Mouse (Mus musculus): ENCODE results near the gene Ms4a18.

Ms4a18 gene

DNA sequence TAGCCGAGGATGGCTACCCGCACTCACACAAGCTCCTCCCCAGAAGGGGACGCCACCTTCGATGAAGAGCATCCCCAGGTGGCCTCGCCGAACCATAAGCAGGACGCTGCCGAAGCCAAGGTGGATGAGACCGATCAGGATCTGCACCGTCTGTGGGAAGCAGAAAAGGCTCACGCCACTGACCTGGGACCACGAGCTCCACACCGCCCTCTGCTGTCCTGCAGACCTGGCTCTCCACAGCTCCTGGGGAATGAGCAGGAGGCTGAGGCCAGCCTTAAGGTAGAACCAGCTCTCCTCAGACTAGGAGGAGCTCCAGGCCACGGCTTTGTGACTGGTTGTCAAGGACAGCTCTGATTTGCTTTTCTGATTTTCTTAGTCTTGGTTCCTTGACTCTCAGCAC, 34.7 kb downstream of the Ms4a18 start:
- DNase-seq (ENCODE audit: low read depth): no peak

DNA sequence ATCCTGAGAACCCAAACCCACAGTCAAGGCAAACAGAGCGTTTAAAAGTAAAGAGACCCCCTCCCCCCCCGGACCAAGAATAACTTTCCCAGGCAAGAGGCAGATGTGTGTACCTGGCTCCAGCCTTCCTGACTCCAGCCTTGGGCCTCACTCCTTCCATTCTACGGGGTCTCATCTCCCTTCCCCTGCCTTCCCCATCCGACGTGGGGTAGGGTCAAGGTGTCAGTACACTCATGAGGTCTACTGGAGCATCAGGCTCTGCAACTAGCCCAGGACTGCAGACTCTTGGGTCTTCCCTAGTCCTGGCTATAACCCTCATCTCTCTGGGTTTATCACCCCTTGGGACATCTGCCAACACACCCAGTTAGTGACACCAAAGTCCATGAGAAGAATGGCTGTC, 37.6 kb downstream of the Ms4a18 start:
- no peak for DNase-seq (ENCODE audit: low read depth)

DNA sequence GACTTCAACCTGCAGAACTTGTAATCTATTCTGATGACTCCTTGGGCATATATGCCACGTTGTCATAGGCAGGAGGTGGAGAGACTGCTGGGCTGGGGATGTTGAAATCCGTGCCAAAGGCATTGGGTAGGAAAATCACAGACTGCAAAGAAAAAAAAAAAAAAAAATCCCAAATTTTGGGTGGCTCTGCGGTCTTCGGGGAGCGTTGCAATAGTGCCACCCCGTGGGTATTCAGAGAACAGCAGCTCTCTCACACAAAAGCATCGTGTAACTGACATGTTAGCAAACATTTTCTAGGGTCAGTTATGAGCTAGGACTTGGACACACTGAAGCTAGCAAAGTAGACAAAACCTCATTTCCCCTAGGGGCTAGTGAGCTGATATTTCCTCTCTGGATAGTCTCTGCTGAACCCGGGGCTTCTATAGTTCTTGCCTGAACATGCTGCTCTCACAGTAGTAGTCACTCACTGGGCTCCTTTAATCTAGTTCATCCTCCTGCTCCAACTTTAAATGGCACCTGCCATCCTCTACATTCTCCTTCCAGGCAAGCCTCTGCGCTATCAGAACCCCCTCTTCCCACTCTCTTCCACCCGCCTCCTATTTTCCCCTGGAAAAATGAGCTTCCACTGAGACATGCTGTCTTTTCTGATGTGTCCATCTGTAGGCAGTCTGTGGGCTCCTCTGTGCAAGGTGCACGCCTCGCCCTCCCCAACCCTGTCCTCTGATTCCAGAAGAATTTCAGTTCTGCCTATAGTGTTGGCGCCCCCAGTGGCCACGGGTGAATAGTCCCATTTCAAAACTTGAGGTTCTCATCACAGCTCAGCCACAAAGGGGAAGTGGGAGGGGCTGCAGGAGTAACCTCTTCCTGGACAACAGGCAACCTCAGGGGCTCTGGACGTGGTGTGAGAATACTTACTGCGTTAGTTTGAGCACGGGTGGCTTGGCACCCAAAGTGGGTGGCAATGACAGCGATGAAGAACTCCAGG, 38.4 kb downstream of the Ms4a18 start:
- DNase-seq (ENCODE audit: low read depth): peak; percentile 93

DNA sequence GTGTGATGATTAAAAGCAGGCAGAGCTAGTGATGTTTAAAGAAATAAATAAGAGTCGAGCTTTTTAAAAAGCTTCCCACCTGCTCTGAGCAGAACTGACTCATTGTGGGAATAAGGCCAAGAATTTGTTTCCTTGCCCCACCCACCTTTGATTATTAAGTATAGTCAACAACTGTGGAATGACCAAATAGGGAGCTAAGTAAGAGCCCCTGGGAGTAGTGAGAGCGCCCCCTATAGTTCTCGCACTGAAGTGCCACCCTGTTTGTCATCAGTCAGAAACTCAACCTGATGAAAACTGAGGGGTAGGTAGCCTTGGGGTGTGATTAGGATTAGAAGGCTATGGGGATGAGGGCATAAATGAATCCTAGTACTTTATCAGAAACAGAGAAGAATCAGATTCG, 41.5 kb downstream of the Ms4a18 start:
- DNase-seq (ENCODE audit: low read depth): no peak

DNA sequence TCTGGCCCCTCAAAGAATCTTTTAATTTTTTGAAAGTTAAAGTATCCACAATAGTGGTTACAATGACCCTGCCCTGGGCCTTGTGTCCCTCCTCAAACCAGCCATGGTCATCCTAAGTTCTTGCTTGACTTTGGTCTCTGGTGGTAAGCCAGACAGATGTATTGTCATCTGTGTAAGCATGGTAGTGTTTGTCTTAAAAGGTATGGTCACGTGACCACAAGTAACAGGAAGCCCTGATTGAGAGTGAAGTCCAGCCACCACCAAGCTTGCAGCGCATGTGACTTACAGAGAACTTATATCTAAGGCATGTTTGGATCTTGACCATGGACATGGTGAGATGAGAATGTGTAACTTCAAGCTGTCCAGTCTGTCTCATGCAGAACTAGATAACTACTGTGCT, 42.6 kb downstream of the Ms4a18 start:
- no peak for DNase-seq (ENCODE audit: low read depth)

DNA sequence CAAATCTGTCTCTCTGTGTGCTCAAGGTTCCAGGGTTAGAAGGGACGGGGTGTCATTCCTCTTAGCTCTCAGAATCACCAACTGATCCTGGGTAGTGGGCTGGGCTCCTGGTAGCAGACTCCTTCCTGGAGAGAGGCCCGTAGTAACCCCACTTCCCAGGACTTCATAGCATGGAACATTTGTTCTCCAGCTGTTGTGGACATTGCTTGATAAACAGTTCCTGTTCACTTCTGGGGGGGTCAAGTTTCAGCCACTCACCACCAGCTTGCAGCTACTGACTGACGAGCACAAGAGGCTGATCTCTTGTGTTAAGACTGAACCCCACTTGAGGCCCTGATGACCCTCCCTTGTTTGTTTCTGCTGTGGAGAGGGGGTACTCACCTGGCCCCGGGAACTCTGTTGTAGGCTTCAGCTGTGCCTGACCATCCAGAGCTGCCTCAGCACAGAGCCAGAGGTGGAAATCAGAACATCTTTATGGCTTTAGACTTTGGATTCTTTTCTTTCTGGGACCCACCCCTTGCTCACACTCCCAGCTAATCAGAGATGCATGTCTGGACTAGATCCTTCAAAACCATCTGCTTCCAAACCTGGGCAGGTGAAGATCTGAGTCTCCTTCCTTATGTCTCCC, 43.5 kb downstream of the Ms4a18 start, which contains the start of gene Ms4a10:
Gene Ms4a10 (minus strand): TSS at position 433 of the 628 bp plus-strand sequence.
- DNase-seq (ENCODE audit: low read depth): no peak

DNA sequence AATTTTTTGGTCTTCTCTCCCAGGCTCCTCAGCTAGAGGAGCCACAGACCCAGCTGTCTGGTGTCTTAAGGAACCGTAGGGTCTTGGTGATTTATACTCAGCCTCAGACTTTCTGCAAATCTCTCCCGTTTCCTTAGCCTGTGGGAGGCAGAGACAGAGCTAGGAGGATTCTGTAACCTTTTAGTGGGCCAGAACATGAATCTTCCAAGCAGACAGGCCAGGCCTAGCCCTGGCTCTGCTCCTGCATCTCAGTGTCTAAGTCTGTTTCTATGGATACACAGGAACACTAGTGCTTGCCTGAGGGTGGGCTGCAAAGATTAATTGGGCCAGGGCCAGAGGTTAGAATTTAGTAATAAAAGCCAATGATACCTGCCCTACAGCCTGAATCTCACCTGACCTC, 44.6 kb downstream of the Ms4a18 start:
- no peak for DNase-seq (ENCODE audit: low read depth)

DNA sequence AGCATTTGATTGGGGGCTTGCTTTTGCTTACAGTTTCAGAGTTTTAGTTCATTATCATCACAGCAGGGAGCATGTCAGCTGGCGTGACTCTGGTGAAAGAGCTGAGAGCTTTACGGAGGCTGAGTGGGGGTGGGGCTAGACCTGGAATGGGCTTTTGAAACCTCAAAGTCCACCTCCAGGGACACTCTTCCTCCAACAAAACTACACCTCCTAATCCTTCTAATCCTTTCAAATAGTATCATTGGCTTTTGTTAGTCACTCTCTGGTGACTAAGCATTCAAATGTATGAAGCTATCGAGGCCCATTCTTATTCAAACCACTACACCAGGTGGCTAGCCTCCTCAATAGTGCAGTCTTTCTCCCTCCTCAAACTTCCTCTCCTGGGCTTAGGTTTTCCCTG, 45.2 kb downstream of the Ms4a18 start:
- no peak for DNase-seq (ENCODE audit: low read depth)

DNA sequence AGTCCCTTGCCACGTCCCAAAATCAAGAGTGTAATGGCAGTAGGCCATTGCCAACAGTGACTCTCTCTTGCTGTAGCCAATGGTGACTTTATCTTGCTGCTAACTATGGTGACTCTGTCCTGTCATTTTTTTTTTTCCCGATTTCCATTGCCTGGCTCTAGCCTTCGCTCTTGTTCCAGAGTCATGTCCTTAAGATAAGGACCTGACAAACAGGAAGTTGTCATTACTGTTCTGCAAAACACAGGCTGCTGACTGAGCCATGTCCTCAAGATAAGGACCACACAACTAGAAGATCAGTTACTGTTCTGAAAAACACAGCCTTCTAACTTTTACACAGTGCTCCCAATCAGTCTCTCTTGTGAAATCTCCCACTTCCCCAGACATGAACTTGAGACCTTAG, 47.4 kb downstream of the Ms4a18 start:
- no peak for DNase-seq (ENCODE audit: low read depth)

DNA sequence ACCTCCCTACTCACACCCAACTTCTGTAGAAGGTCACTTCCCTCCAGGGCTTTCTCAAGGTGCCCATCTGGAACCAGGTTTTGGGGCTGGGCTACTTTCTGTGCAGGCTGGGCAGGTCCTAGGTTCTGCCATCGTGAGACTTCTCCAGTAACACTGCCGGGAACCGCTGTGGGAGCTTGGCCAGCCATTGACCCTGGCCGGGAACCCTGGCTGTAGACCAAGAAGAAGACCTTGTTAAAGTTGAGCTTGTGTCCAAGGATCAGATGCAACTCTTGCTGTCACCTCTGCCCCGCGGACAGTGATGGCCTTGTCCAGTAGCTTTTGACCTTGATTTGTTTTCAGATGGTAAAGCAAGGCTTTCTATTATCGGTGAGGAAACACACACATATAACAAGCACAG, 49.3 kb downstream of the Ms4a18 start:
- DNase-seq (ENCODE audit: low read depth): no peak

- DNase-seq (ENCODE audit: low read depth): no peak
Observed at GRCm38 (mm10) chr19:10965721-10966120, 52.1 kb downstream of the Ms4a18 start.

DNA sequence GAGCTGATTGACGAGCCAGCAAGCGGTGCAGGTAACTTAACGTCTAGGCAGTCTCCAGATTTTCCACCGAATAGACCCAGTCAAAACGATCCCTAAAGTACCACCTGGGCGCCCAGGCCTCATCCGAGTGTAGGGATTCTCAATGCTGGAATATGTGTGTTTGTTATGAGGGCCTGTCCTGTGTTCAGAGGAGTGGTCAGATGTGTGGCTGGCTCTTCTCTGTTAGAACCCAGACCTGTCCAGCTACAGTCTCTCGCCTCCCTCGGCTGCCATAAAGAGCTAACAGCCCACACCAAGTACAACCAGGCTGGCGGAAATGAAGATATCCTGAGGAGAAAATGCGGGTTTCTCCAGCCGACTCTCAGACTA, 57.9 kb downstream of the Ms4a18 start:
- DNase-seq (ENCODE audit: low read depth): no peak

DNA sequence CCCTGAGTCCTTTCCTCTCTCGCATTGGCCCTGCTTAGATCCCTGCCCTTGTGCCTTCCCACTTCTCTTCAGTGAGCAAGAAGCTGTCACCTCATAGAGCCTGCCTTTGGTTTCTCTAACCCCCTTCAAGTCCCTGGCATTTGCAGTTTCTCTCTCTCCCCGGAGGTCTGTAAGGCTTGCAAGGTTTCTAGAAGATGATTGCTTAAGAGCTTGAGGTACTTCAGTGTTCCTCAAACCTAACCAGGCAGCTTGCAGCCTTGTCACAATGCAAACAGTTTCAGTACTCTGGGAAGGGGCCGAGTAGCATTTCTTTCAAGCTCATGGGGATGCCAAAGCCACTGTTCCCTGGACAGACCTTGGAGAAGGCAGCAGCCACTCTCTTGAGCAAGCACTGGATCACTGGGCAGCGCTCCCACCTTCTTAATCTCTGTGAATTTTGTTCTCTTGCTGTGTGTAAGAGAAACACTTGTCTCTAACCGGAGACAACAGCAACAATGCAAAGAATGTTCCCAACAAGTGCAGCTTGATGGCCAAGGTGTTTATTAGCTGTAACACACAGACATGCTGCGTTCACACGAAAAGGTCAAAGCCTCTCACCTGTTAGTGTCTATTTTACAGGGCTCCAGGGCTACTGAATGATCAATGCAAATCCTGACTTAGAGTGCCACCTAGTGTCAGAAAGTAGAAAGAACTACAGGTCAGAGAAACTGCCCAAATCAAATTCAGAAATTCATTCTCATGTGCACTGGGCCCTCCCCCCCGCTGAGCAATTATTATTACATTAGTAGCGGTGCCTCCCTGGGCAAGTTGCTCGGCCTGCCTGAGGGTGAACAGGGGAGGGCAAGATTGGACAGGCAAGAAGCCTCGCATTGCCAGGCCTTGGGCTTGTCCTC, 58.5 kb downstream of the Ms4a18 start:
- peak; percentile 69 for DNase-seq (ENCODE audit: low read depth)

DNA sequence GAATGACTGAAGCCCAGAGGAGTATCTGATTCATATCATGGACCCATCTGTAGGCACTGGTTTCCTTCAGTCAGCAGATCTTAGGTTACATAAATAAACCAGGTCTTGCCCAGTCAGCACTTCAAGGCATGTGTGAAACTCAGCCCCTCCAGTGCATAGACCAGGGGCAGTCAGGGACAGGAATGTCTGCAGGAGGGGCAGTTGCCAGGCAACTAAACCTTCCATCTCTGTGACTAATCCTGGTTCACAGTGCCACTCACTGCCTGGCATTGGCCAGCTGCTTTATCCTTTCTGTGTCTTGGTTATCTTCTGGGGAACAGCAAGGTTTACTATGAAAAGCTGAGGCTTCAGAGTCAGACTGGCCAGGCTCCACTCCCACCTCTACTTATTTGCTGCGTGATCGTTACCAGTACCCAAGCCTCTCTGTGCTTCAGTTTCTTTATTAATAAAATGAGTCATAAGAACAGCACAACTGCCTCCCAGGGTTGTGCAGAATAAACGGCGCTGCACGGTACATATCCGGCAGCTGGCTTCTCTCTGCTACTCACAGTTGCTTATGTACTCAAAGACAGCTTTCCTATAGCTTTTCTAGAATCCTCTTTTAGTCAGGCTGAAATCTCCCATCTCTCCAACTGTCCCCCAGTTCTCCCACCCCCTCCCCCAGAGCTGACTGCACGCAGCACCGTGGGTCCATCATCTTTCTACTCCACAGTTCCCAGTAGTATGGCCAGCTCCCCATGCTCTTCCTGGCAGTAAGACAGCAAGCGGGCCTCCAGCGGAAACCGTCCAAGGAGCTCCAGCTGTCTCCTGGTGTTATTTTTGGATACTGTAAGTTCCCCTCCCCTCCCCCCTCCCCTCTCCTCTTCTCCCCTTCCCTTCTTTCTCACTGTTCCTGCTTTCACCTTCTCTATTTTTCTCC, 65.6 kb downstream of the Ms4a18 start:
- DNase-seq (ENCODE audit: low read depth): no peak

DNA sequence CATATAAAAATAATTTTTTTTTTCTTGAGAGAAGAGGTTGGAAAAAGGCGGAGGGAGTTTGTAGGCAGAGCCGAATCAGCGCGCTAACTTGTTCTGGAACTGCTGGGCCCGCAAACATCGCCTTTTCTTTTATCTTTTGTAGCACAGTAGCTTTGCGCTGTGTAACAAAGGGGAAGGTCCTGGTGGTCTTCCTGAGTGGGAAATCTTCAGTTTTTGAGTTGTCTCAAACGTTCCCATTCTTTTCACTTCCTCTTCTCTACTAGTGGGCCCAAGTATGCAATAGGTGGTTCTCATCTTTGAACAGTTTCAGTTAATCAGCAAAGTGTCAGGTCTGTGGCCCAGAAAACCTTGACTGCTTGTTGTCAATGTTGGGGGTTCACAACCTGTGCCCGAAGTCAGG, 68.3 kb downstream of the Ms4a18 start:
- DNase-seq (ENCODE audit: low read depth): no peak

DNA sequence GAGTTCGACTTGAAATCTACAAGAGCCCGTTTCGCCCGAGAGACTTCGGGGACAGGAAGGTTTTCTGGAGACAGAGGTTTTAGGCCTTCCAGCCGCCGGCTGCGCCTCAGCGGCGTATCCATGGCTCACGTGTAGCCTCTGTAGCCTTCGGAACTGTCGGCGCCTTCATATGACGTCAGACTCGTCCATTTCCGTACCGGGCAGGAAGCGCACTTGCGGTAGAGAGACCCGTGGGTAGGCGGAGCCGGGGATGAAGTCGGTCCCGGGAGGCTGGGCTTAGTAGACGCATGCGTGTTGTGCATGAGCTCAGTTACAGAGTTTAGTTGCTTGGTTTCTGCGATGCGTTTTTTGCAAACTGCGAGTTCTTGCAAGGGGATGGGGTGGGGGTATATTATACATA, 68.7 kb downstream of the Ms4a18 start, which contains the start of gene Ccdc86:
Gene Ccdc86 (minus strand): TSS at position 155 of the 400 bp plus-strand sequence.
- peak; percentile 97 for DNase-seq (ENCODE audit: low read depth)

- no peak for DNase-seq (ENCODE audit: low read depth)
Observed at GRCm38 (mm10) chr19:10948416-10948815, 69.4 kb downstream of the Ms4a18 start.

GRCm38 (mm10) chr19:10947219-10947618, 70.6 kb downstream of the Ms4a18 start:
- no peak for DNase-seq (ENCODE audit: low read depth)
